Mouse (Mus musculus): ENCODE measurements around the gene Dock8. TPM values are rescaled to one million over a fixed set of nuclear protein-coding genes. Genes with fewer than 3 reads are reported as not detected.

Gene Dock8
- total and polyA plus RNA-seq, 3 experiments = 9.8 to 37.5 (median 22.4) TPM

GRCm38 (mm10) chr19:25180024-25180423 is 180.7 kb downstream of the Dock8 start:
- H3K9ac ChIP-seq (ENCODE audit: insufficient read depth, low read depth) = no peak overlapping the region
- H3K79me2 ChIP-seq (replicated peaks; ENCODE audit: control insufficient read depth, extremely low read depth, insufficient read depth, poor library complexity, severe bottlenecking) = no peaks in the 10 kb centered on the region
- H3K27ac ChIP-seq (ENCODE audit: insufficient read depth, low read depth) = no peak overlapping the region
- no peaks in the 10 kb centered on the region for H3K4me1 ChIP-seq (ENCODE audit: control insufficient read depth in 1 of 2, insufficient read depth in 2 of 2)
- no peak overlapping the region for H3K4me3 ChIP-seq (replicated peaks in 1 of 3; ENCODE audit: low read depth in 2 of 3, low read length in 2 of 3, poor library complexity in 1 of 3)
- no peak for TF ChIP-seq UBTF (IDR thresholded peaks at IDR 0.05; ENCODE audit: low read depth, low read length)
- no peak for TF ChIP-seq TCF12 (IDR thresholded peaks at IDR 0.05; ENCODE audit: low read depth, low read length)
- TF ChIP-seq HCFC1 (IDR thresholded peaks at IDR 0.05; ENCODE audit: low read depth, low read length) = no peak
- no peak for TF ChIP-seq GABPA (IDR thresholded peaks at IDR 0.05; ENCODE audit: insufficient replicate concordance, low read depth, low read length)
- TF ChIP-seq PAX5 (IDR thresholded peaks at IDR 0.05; ENCODE audit: low read length) = no peak
- no peak for TF ChIP-seq ZMIZ1 (IDR thresholded peaks at IDR 0.05; ENCODE audit: low read depth, low read length)
- TF ChIP-seq ZC3H11A (IDR thresholded peaks at IDR 0.05; ENCODE audit: low read depth, low read length) = no peak
- TF ChIP-seq SMC3 (IDR thresholded peaks at IDR 0.05; ENCODE audit: low read depth, low read length) = no peak
- no peak for TF ChIP-seq MXI1 (IDR thresholded peaks at IDR 0.05; ENCODE audit: low read depth, low read length)
- no peak for TF ChIP-seq MEF2A (IDR thresholded peaks at IDR 0.05; ENCODE audit: borderline replicate concordance, low read depth, low read length)
- TF ChIP-seq CHD1 (IDR thresholded peaks at IDR 0.05; ENCODE audit: low read depth, low read length) = no peak
- no peak for TF ChIP-seq IRF4 (IDR thresholded peaks at IDR 0.05; ENCODE audit: low read depth, low read length)
- dilution Hi-C loops (cut with MboI; ENCODE audit: extremely low pct_ligation_motif_present, extremely low pct_unique_long_range_greater_than_20kb, low sequenced_read_pairs) (no loop called here), in situ Hi-C loops (cut with MboI; ENCODE audit: low pct_ligation_motif_present, low pct_unique_long_range_greater_than_20kb, low sequenced_read_pairs) (no loop called here)
- no peak overlapping the region for H3K4me2 ChIP-seq (ENCODE audit: insufficient read depth, low read depth, poor library complexity, severe bottlenecking)
- H3K36me3 ChIP-seq (replicated peaks in 1 of 2; ENCODE audit: control insufficient read depth in 1 of 2, insufficient read depth in 1 of 2, low read length in 1 of 2) = peaks cover 78 to 96% of the 10 kb centered on the region in 2 experiments
- H3K27me3 ChIP-seq (replicated peaks) = no peaks in the 10 kb centered on the region
- H3K9me3 ChIP-seq (replicated peaks; ENCODE audit: low read length) = no peaks in the 10 kb centered on the region
- no peak for DNase-seq (ENCODE audit: extremely low read depth)

- Histone ChIP-seq H3K27ac (ENCODE audit: insufficient read depth, low read depth) (no peak overlapping the region), H3K4me2 (ENCODE audit: insufficient read depth, low read depth, poor library complexity, severe bottlenecking) (no peak overlapping the region), H3K36me3 (replicated peaks in 1 of 2; ENCODE audit: control insufficient read depth in 1 of 2, insufficient read depth in 1 of 2, low read length in 1 of 2) (peaks cover 78 to 97% of the 10 kb centered on the region in 2 experiments)
Observed at GRCm38 (mm10) chr19:25180547-25180946, 181.2 kb downstream of the Dock8 start.

More at GRCm38 (mm10) chr19:25180547-25180946, 181.2 kb downstream of the Dock8 start:
- dilution Hi-C loops (cut with MboI; ENCODE audit: extremely low pct_ligation_motif_present, extremely low pct_unique_long_range_greater_than_20kb, low sequenced_read_pairs) (no loop called here), in situ Hi-C loops (cut with MboI; ENCODE audit: low pct_ligation_motif_present, low pct_unique_long_range_greater_than_20kb, low sequenced_read_pairs) (no loop called here)
- no peaks in the 10 kb centered on the region for H3K9me3 ChIP-seq (replicated peaks; ENCODE audit: low read length)
- H3K9ac ChIP-seq (ENCODE audit: insufficient read depth, low read depth) = no peak overlapping the region
- H3K27me3 ChIP-seq (replicated peaks) = no peaks in the 10 kb centered on the region
- H3K4me1 ChIP-seq (ENCODE audit: control insufficient read depth in 1 of 2, insufficient read depth in 2 of 2) = no peaks in the 10 kb centered on the region
- TF ChIP-seq ZMIZ1 (IDR thresholded peaks at IDR 0.05; ENCODE audit: low read depth, low read length) (no peak), IRF4 (IDR thresholded peaks at IDR 0.05; ENCODE audit: low read depth, low read length) (no peak), NELFE (IDR thresholded peaks at IDR 0.05; ENCODE audit: low read depth, low read length) (no peak), JUN (IDR thresholded peaks at IDR 0.05; ENCODE audit: insufficient read depth, low read depth, low read length) (no peak), ZNF384 (IDR thresholded peaks at IDR 0.05; ENCODE audit: low read depth, low read length) (no peak), GABPA (IDR thresholded peaks at IDR 0.05; ENCODE audit: insufficient replicate concordance, low read depth, low read length) (no peak), KAT2A (IDR thresholded peaks at IDR 0.05; ENCODE audit: insufficient replicate concordance, low read length) (no peak), ZC3H11A (IDR thresholded peaks at IDR 0.05; ENCODE audit: low read depth, low read length) (no peak), SMC3 (IDR thresholded peaks at IDR 0.05; ENCODE audit: low read depth, low read length) (no peak)
- DNase-seq (ENCODE audit: extremely low read depth) = no peak
- H3K4me3 ChIP-seq (replicated peaks in 1 of 3; ENCODE audit: low read depth in 2 of 3, low read length in 2 of 3, poor library complexity in 1 of 3) = no peak overlapping the region
- no peaks in the 10 kb centered on the region for H3K79me2 ChIP-seq (replicated peaks; ENCODE audit: control insufficient read depth, extremely low read depth, insufficient read depth, poor library complexity, severe bottlenecking)
